Mouse (Mus musculus): Measurements from ENCODE around the gene Rest. TPM values are rescaled to one million over a fixed set of nuclear protein-coding genes. Genes with fewer than 3 reads are reported as not detected.

The Rest gene
- polyA plus RNA-seq, 1 experiment from 2014 or later, result 25.3 TPM

- Histone ChIP-seq H3K9me3 (ENCODE audit: control insufficient read depth, low read length) (no peaks in the 10 kb centered on the region), H3K36me3 (ENCODE audit: control insufficient read depth, insufficient read depth, low read length) (peaks cover 3% of the 10 kb centered on the region; the same call in 1 of the 2 replicates), H3K4me3 (ENCODE audit: low read depth, low read length) (no peak overlapping the region), H3K4me2 (ENCODE audit: low read depth, low read length, severe bottlenecking) (no peak overlapping the region), H3K27me3 (ENCODE audit: control insufficient read depth, insufficient read depth, low read length) (no peaks in the 10 kb centered on the region), H3K27ac (ENCODE audit: low read depth, low read length) (no peak overlapping the region), H3K9ac (ENCODE audit: low read length) (no peak overlapping the region), H3K4me1 (replicated peaks; ENCODE audit: control insufficient read depth, insufficient read depth, low read length) (no peaks in the 10 kb centered on the region)
- WGBS, result 86% methylated on average over 7 of the region's 7 CpGs
- DNase-seq (ENCODE audit: low spot score) (no peak), ATAC-seq (replicated peaks; ENCODE audit: low FRiP score) (no peak)
Observed at GRCm38 (mm10) chr5:77285685-77286084, 20.4 kb downstream of the Rest start.

GRCm38 (mm10) chr5:77286904-77287303 is 21.6 kb downstream of the Rest start:
- Histone ChIP-seq H3K27ac (ENCODE audit: low read depth, low read length) (no peak overlapping the region), H3K9me3 (ENCODE audit: control insufficient read depth, low read length) (no peaks in the 10 kb centered on the region), H3K27me3 (ENCODE audit: control insufficient read depth, insufficient read depth, low read length) (no peaks in the 10 kb centered on the region), H3K4me1 (replicated peaks; ENCODE audit: control insufficient read depth, insufficient read depth, low read length) (no peaks in the 10 kb centered on the region), H3K4me3 (ENCODE audit: low read depth, low read length) (no peak overlapping the region), H3K4me2 (ENCODE audit: low read depth, low read length, severe bottlenecking) (no peak overlapping the region), H3K36me3 (ENCODE audit: control insufficient read depth, insufficient read depth, low read length) (peaks cover 3% of the 10 kb centered on the region; the same call in 1 of the 2 replicates), H3K9ac (ENCODE audit: low read length) (no peak overlapping the region)
- ATAC-seq (replicated peaks; ENCODE audit: low FRiP score) (no peak), DNase-seq (ENCODE audit: low spot score) (no peak)
- WGBS, result 77% methylated on average over 5 of the region's 5 CpGs

DNA sequence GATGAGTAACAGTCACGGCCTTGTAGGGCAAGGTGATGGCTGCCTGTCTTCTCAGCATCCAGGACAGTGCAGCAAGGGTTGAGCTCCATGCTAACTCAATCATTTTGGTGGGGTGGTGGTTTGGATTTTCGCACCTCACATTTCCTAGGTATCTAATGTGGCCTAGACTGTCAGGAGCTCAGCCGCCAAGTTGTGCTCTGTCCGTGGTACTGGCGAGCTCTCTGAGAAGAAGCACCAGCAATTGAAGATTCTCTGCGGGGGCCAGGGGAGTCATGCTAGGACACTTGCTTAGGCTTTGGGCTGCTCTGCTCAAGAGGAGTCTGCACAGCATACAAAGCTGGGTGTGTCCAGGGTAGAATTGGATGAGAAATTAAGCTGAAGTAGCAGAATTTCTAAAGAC is 22.6 kb downstream of the Rest start:
- peaks cover 5% of the 10 kb centered on the region; the same call in 1 of the 2 replicates for H3K36me3 ChIP-seq (ENCODE audit: control insufficient read depth, insufficient read depth, low read length)
- H3K27me3 ChIP-seq (ENCODE audit: control insufficient read depth, insufficient read depth, low read length), result no peaks in the 10 kb centered on the region
- H3K9me3 ChIP-seq (ENCODE audit: control insufficient read depth, low read length), result no peaks in the 10 kb centered on the region
- no peaks in the 10 kb centered on the region for H3K4me1 ChIP-seq (replicated peaks; ENCODE audit: control insufficient read depth, insufficient read depth, low read length)
- H3K4me2 ChIP-seq (ENCODE audit: low read depth, low read length, severe bottlenecking), result no peak overlapping the region
- 86% methylated on average over 6 of the region's 6 CpGs for WGBS
- ATAC-seq (replicated peaks; ENCODE audit: low FRiP score), result no peak
- no peak overlapping the region for H3K27ac ChIP-seq (ENCODE audit: low read depth, low read length)
- no peak overlapping the region for H3K4me3 ChIP-seq (ENCODE audit: low read depth, low read length)
- H3K9ac ChIP-seq (ENCODE audit: low read length), result no peak overlapping the region
- DNase-seq (ENCODE audit: low spot score), result no peak

GRCm38 (mm10) chr5:77289686-77290085 is 24.4 kb downstream of the Rest start:
- no peak overlapping the region for H3K27ac ChIP-seq (ENCODE audit: low read depth, low read length)
- no peak for ATAC-seq (replicated peaks; ENCODE audit: low FRiP score)
- no peak overlapping the region for H3K4me2 ChIP-seq (ENCODE audit: low read depth, low read length, severe bottlenecking)
- no peaks in the 10 kb centered on the region for H3K4me1 ChIP-seq (replicated peaks; ENCODE audit: control insufficient read depth, insufficient read depth, low read length)
- H3K9ac ChIP-seq (ENCODE audit: low read length), result no peak overlapping the region
- no peaks in the 10 kb centered on the region for H3K9me3 ChIP-seq (ENCODE audit: control insufficient read depth, low read length)
- H3K27me3 ChIP-seq (ENCODE audit: control insufficient read depth, insufficient read depth, low read length), result no peaks in the 10 kb centered on the region
- DNase-seq (ENCODE audit: low spot score), result no peak
- WGBS, result 84% methylated on average over 8 of the region's 8 CpGs
- peaks cover 14% of the 10 kb centered on the region; the same call in 1 of the 2 replicates for H3K36me3 ChIP-seq (ENCODE audit: control insufficient read depth, insufficient read depth, low read length)
- H3K4me3 ChIP-seq (ENCODE audit: low read depth, low read length), result no peak overlapping the region

DNA sequence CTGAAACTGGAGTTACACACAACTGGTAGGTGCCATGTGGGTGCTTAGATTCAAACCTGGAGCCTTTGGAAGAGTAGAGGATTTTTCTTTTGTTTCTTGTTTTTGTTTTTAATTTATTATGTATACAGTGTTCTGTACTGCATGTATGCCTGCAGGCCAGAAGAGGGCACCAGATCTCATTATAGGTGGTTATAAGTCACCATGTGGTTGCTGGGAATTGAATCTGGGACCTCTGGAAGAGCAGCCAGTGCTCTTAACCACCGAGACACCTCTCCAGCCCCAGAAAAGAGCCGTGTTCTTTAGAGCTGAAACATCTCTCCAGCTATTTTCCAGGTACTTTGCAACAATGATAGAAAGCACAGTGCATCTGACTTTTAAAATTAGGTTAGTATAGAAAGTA is 25.3 kb downstream of the Rest start:
- WGBS, result 87% methylated on average over 2 of the region's 2 CpGs
- ATAC-seq (replicated peaks; ENCODE audit: low FRiP score) (no peak), DNase-seq (ENCODE audit: low spot score) (no peak)
- Histone ChIP-seq H3K4me1 (replicated peaks; ENCODE audit: control insufficient read depth, insufficient read depth, low read length) (no peaks in the 10 kb centered on the region), H3K4me3 (ENCODE audit: low read depth, low read length) (no peak overlapping the region), H3K36me3 (ENCODE audit: control insufficient read depth, insufficient read depth, low read length) (peaks cover 14% of the 10 kb centered on the region; the same call in 1 of the 2 replicates), H3K9me3 (ENCODE audit: control insufficient read depth, low read length) (no peaks in the 10 kb centered on the region), H3K27ac (ENCODE audit: low read depth, low read length) (no peak overlapping the region), H3K27me3 (ENCODE audit: control insufficient read depth, insufficient read depth, low read length) (no peaks in the 10 kb centered on the region), H3K4me2 (ENCODE audit: low read depth, low read length, severe bottlenecking) (no peak overlapping the region), H3K9ac (ENCODE audit: low read length) (no peak overlapping the region)

DNA sequence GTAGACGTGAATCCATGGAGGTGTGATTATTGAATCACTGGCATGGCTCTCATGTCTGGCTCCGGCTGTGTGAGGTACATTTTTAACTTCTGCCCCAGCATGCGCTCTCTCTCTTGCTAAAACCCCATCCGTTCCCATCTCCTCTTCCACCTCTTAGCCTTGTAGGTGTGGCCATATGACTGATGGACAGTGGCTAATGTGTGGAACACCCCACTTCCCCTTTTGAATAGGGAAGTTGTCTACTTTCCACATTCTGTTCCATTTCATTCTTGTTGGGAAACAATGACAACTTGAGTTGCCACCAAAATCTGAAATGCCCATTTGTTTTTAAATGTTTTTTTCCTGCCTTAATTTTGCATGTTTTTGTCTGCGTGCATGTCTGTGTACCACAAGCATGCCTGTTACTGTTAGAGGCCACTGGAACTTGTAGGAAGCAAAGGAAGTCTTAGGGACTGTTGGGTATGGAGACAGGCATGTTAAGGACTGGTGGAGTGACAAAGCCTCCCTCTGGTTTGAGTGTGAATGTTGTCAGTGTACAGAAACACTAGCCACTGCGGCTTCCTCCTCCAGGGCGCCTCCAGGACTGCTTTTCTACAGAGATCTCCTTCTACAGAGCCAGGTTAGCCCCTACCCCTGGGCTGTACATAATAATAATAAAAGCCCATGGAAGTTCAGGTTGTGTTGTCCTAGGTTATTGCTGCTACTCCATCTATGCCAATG is 27.7 kb downstream of the Rest start:
- Histone ChIP-seq H3K27ac (ENCODE audit: low read depth, low read length) (no peak overlapping the region), H3K4me2 (ENCODE audit: low read depth, low read length, severe bottlenecking) (no peak overlapping the region), H3K9me3 (ENCODE audit: control insufficient read depth, low read length) (no peaks in the 10 kb centered on the region), H3K36me3 (ENCODE audit: control insufficient read depth, insufficient read depth, low read length) (peaks cover 14% of the 10 kb centered on the region; the same call in 1 of the 2 replicates), H3K9ac (ENCODE audit: low read length) (no peak overlapping the region), H3K27me3 (ENCODE audit: control insufficient read depth, insufficient read depth, low read length) (no peaks in the 10 kb centered on the region), H3K4me1 (replicated peaks; ENCODE audit: control insufficient read depth, insufficient read depth, low read length) (no peaks in the 10 kb centered on the region), H3K4me3 (ENCODE audit: low read depth, low read length) (no peak overlapping the region)
- ATAC-seq (replicated peaks; ENCODE audit: low FRiP score) (no peak), DNase-seq (ENCODE audit: low spot score) (no peak)
- WGBS, result 92% methylated on average over 7 of the region's 7 CpGs

DNA sequence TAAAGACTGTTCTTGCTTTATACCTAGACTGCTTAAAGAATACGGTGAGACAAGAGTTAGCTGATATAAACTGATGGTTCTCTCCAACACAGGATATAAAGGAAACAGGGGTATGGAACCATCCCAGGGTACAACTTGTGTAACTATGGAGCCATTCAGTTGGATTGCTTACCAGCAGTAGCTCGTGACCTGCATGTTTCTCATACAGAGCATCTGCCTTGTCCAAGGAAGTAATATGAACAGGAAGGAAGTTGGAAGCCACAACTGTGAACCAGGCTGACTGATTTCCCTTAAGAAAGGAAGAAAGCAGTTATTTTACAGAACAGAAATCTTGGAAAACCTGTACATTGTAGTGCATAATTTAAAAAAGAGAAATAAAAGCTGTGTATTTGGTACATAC is 34.2 kb downstream of the Rest start:
- peaks cover 2% of the 10 kb centered on the region; the same call in 1 of the 2 replicates for H3K36me3 ChIP-seq (ENCODE audit: control insufficient read depth, insufficient read depth, low read length)
- no peaks in the 10 kb centered on the region for H3K4me1 ChIP-seq (replicated peaks; ENCODE audit: control insufficient read depth, insufficient read depth, low read length)
- no peak overlapping the region for H3K4me2 ChIP-seq (ENCODE audit: low read depth, low read length, severe bottlenecking)
- H3K27ac ChIP-seq (ENCODE audit: low read depth, low read length), result no peak overlapping the region
- H3K9me3 ChIP-seq (ENCODE audit: control insufficient read depth, low read length), result no peaks in the 10 kb centered on the region
- H3K4me3 ChIP-seq (ENCODE audit: low read depth, low read length), result no peak overlapping the region
- no peak overlapping the region for H3K9ac ChIP-seq (ENCODE audit: low read length)
- H3K27me3 ChIP-seq (ENCODE audit: control insufficient read depth, insufficient read depth, low read length), result no peaks in the 10 kb centered on the region
- DNase-seq (ENCODE audit: low spot score), result no peak
- ATAC-seq (replicated peaks; ENCODE audit: low FRiP score), result no peak
- 86% methylated on average over 2 of the region's 2 CpGs for WGBS

- H3K9me3 ChIP-seq (ENCODE audit: control insufficient read depth, low read length), result no peaks in the 10 kb centered on the region
- no peak for DNase-seq (ENCODE audit: low spot score)
- H3K4me3 ChIP-seq (ENCODE audit: low read depth, low read length), result no peak overlapping the region
- no peaks in the 10 kb centered on the region for H3K27me3 ChIP-seq (ENCODE audit: control insufficient read depth, insufficient read depth, low read length)
- H3K36me3 ChIP-seq (ENCODE audit: control insufficient read depth, insufficient read depth, low read length), result peaks cover 2% of the 10 kb centered on the region; the same call in 1 of the 2 replicates
- no peak for ATAC-seq (replicated peaks; ENCODE audit: low FRiP score)
- no peak overlapping the region for H3K4me2 ChIP-seq (ENCODE audit: low read depth, low read length, severe bottlenecking)
- no peak overlapping the region for H3K9ac ChIP-seq (ENCODE audit: low read length)
- no peaks in the 10 kb centered on the region for H3K4me1 ChIP-seq (replicated peaks; ENCODE audit: control insufficient read depth, insufficient read depth, low read length)
- H3K27ac ChIP-seq (ENCODE audit: low read depth, low read length), result no peak overlapping the region
- WGBS, result 92% methylated on average over 6 of the region's 6 CpGs
Observed at GRCm38 (mm10) chr5:77301296-77301903, 36.1 kb downstream of the Rest start.

Data from forebrain, embryonic 11.5 days (tissue).